Mouse (Mus musculus): ENCODE measurements around the gene Zfp74.

The Zfp74 gene

DNA sequence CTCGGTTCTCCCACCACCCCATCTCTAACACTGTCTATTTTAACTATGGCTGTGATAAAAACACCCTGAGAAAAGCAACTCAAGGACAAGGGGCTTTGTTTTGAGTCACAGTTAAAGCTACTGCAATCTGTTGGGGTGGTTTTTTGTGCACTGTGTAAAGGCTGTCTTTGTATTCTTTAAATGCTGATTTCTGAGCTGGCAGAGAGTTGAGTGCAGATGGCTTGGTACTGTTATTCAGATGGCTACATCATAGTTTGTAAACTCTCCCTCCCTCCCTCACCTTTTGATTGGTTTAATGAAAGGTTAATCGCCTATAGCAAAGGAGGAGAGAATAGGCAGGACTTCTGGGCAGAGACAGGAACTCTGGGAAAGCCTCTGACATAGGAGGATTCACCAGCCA lies 9.7 kb downstream of the Zfp74 start:
- no peak for DNase-seq (ENCODE audit: low read depth, low spot score)

DNA sequence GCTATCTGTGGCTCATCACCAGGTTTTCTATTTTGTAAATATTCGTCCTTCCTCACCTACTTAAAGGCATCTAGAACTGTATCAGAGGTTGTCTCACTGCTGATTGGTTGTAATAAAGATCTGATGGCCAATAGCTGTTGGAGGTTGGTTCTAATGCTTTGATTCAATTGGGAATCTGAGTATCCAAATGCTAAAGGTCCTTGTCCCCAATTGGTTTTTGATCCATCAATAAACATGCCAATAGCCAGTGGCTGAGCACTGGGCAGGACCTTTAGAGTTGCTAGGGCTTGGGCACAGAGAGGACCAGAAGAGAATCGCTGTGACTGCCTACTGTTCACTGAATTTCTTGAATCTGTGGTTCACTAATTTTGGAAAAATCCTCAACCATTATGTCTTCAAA lies 10.2 kb downstream of the Zfp74 start:
- no peak for DNase-seq (ENCODE audit: low read depth, low spot score)

DNA sequence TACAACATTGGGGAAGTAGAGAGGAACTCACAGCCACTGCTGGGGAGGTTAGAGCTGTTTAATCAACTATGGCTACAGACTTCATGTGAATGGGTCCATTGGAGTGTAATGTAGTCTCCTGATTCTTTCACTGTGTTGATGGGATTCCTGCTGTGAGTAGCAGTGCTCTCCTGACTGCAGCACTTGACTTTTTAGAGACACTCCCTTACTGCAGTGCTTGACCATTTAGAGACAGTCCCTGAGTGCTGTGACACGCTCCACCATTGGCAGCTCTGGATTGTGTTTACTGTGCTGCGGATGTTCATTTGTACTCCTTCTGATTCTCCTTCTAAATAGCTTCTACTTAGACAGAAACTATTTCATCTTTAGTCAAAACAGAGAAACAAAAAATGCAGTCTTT lies 11.1 kb downstream of the Zfp74 start:
- no peak for DNase-seq (ENCODE audit: low read depth, low spot score)

DNA sequence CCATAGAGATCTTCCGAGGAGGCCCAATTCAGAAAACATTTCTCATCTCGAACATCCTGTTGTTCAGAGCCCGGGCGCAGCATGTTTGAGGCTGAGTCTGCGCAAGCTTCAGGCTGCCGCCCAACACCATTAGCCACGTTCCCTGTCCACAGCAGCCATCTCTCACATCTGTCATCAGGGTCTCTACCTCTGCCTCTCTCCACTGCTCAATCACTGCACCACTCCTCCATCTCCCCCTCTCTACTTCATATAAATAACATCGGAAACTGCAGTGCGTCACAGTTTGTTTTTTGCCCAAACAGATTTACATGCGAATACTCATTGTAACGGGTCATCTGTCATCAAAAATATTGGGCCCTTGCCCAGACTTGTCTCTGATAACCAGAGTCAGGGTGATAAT lies 12.9 kb downstream of the Zfp74 start:
- DNase-seq (ENCODE audit: low read depth, low spot score) = no peak

DNA sequence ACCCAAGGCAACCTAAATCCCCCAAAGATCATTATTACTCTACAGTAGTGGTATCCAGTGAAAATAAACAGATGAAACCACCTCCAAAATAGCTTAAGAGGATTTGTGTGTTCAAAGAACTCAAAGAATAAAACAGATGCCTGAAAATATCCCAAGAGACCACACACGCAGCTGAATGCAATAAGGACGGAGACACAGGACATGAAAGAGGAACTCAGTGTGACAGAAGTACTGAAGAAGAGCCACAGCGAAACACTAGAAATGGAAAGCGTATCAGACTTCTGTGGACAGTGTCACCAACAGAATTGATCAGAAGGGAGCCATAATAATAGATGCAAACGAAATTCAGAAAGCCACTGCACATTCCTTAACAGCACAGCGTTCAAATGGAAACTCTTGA lies 15.0 kb downstream of the Zfp74 start:
- DNase-seq (ENCODE audit: low read depth, low spot score) = no peak

DNA sequence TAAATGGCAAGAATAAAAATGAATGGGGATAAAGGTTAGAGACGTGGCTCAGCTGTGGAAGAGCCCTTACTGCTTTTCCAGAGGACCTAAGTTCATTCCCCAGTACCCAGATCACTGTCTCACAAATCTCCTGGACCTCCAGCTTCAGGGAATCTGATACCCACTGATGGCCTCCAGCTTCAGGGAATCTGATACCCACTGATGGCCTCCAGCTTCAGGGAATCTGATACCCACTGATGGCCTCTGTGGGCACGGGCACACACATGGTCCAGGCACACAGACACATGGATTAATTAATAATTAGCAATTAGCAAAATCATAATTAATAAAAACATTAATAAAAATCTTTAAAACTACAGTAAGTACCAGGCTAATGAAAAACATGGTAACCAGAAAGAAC lies 31.1 kb downstream of the Zfp74 start:
- no peak for DNase-seq (ENCODE audit: low read depth, low spot score)

DNA sequence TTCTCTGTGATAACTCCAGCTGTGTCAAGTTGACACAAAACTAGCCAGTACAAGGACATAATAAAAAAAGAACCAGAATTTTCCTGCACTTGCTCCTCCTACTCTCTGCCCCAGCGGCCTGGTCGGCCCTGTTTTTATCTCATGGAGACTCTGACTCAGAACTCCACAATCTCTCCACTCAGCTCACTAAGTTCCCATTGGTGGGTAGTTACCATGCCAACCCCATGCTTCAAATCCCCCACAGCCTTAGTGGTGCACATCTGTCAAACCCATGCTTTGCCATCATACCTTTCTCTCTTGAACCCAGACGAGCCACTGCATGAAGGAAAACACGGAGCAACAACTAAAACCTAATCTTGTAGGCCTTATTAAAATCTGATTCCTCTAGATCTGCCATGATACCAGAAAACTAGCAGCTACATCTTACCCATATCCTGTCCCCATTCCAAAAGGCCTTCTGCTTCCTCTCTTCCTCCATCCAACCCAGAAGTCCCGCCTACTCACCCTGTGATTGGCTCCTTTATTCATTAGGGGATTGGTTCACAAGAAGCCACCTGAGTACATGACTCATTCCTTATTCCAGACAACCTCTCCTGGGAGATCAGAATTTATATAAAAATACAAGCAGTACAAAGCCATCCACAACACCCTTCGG lies 32.3 kb downstream of the Zfp74 start:
- DNase-seq (ENCODE audit: low read depth, low spot score) = no peak

DNA sequence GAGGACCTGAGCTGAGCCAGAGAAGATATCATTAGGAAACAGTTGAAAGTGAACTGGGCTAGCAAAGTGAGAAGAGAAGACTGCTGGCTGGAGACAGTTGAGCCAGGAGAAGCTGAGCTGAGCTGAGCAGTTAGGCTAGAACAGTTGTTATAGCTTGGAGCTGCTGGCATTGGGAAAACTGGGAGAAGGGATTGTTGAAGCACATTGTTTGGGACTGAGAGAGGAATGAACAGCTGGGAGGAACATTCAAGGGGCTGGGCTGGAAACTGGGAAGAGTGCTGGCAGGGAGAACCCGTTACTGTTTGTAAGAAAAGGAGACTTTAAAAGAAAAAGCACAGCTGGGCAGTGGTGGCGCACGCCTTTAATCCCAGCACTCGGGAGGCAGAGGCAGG lies 35.8 kb downstream of the Zfp74 start:
- DNase-seq (ENCODE audit: low read depth, low spot score) = no peak

DNA sequence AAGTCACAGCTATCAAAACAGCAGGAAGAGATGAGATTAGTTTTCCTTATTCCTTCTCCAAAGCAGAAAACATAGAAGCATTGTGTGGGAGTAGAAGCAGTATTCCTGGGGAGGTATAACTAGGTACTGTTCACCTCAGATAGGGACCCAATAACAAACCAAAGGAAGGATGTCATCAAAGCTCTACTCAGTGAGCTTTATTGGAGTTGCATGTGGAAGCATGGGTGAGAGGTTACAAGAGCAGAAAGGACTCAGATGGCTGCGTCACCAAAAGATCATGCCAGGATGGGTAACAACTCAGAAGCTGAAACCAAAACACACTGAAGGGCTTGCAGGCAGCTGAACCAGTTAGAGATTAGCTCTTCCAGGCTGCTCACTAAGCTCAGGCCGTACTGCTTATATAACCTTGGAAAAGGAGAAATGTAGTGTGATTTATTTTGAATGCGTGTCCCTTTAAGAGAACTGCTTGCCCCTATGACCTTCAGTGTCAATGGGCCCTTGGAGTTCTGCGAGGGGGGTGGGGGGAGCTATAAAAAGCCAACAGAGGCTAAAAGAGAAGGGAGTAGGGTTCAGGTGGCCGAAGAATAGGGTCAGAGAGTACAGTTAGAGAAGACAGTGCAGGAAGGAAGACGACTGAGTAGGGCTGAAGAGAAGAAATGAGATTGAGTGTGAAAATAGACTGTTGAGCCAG lies 36.4 kb downstream of the Zfp74 start:
- DNase-seq (ENCODE audit: low read depth, low spot score) = no peak

DNA sequence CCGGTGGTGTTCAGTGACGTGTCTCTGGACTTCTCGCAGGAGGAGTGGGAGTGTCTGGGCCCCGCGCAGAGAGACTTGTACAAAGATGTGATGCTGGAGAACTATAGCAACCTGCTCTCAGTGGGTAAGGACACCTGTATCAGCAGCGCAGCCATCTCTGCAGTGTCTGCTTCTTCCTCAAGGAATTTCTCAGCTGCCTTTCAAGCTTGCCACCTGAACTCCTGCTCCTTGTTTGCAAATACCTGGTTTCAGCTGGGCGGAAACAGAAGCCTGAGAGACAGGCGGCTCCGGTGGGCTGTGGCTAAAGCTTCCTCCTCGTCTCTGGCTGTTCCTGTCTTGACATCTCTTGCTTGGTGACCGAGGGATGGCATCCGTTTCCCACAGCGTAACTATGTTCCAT lies 41.7 kb downstream of the Zfp74 start:
- no peak for DNase-seq (ENCODE audit: low read depth, low spot score)

DNA sequence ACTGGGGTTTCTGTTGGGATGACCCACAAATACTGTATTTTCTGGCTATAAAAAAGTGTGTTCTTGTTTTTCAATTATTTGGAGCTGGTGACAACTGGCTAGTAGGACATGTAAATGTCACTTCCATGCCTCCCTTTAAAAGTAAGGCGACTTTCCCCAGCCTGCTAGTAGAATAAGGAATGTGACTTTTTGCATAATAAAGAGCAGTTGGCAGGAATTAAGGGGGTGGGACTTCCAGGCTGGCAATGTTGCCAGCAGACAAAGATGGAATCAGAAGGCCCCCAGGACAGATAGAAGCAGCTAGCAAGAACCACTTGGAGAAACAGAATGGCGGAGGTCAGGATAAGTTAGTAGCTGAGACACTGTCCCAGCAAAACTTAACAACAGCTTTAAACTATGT lies 43.6 kb downstream of the Zfp74 start:
- no peak for DNase-seq (ENCODE audit: low read depth, low spot score)

DNA sequence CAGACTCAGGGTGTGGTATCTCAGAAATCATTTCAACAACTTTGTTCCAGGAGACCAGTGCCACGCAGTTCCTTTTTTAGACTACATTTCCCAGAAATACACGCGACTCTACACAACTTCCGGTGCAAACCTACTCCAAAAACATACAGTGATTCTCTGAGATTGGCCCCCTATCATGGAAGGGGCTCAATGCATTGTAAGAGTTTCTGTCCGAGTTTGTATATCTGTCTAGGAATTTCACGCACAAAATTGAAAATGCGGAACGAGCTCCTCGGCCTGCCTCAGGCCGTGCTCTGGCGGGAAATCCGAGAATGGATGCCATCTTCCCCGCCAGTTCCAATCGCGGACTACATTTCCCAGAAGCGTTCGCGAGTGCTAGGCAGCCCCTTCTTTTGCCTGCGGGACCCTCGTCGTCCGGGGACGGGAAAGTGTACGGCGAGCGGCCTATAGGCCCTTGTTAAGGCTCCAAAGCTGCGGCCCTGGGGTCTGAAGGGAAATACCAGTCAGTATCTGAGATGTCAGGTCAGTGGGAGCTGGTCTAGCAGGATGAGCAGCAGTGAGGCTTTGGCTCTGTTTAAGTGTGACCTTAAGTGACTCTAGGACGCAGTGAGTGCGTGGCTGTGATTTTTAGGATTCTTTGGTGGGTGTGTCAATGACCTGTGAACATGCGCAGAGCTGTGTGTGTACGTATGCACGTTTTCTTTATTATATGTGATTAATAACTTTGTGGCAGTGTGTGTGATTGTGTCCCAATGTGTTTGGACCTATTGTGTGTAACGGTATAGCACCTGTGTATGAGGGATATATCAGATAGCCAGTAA lies 45.5 kb downstream of the Zfp74 start, which contains the start of gene Zfp383:
TSS of gene Zfp383 (plus strand) at position 94 of the 821 bp plus-strand sequence.
- DNase-seq (ENCODE audit: low read depth, low spot score) = peak; percentile 21

DNA sequence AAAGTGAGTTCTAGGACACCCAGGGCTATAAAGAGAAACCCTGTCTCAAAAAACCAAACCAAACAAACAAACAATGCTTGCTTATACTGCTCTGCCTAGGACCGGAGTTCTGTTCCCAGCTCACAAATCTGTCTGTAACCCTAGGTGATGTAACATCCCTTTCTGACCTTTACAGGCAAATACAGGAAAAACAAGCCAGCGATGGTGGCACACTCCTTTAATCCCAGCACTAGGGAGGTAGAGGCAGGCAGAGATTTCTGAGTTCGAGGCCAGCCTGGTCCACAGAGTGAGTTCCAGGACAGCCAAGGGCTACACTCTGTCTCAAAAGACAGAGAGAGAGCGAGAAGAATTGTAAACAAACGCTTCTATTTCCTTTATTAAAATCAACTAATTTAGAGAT lies 46.7 kb downstream of the Zfp74 start:
- no peak for DNase-seq (ENCODE audit: low read depth, low spot score)

DNA sequence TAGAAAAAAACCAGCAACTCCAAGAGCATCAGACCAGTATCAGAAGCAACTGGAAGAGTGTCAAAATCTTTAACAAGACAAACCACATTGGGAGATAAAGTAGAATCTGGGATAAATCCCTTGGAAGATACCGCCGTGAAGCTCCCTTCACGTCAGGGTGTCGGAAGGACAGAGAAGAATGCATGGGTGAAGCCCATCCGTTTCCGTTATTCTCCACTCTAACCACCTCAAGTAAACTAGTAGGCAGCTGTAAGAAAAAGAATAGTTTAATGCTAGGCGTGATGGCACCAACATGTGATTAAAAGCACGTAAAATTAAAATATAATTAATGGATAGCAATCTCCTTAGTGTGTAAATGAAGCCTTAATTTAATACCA lies 47.2 kb downstream of the Zfp74 start:
- peak; percentile 1 for DNase-seq (ENCODE audit: low read depth, low spot score)

DNA sequence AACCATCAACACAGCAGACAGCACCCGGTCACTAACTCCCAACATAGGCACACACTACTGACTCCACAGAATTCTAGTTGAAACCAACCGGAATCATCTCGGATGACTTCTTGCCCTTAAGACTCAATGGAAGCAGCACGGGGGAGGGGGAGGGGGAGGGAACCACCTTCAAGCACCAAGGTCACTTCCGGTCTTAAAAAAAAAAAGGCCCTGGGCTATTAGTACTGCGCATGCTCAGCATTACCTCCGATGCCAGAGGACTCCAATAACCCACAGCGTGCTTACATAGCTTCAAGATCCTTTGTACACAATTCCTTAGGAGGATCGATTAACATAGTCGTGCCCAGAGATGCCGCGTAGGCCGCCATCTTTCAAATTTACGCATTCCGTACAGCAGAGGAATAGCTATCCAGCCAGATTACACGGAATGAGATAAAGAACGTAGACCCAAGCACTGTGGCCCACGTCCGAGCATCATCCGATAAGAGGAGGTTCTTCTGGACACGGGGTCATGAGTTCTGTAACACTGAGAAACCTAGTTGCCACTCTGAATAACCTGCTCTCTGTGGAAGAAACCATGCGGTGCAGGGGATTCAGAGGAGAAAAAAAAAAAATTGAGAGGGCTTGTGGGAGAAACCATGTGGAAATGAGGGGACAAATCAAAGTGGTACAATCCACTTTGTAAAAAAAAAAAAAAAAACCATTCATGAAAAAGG lies 47.8 kb downstream of the Zfp74 start, which contains the start of gene Zfp27:
TSS of gene Zfp27 (minus strand) at position 607 of the 716 bp plus-strand sequence.
- DNase-seq (ENCODE audit: low read depth, low spot score) = peak; percentile 40

DNA sequence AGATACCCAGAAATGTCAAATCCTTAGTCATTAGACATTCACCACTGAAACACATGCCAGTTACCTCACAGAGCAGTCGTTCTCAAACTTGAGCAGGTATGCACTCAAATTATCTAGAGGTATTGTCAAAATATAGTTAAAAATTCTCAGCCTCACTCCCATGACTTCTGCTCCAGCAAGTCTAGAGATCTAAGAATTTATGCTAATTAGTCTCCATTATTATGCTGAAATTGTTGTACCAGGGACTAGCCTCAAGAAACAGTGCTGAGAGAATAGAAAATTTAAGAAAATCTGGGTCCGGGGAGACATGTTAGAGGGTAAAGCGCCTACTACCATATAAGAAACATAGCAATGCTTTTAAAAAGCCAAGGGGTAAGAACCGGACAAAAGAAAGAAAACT lies 49.8 kb downstream of the Zfp74 start:
- DNase-seq (ENCODE audit: low read depth, low spot score) = no peak

DNA sequence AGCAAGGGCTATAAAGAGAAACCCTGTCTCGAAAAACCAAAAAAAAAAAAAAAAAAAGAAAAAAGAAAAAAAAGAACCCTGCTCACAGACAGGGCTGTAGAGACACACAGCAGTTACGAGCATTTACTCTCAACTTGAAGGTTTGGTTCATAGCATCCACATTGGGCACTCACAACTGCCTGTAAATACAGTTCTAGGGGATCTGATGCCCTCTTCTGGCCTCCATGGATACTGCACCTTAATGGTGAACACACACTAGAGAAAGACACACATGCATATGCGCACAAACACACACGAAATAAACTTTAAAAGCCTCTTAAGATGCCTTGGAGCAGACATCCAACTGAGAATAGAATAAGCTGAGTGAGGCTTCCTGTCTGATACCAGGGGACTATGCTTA lies 55.5 kb downstream of the Zfp74 start:
- no peak for DNase-seq (ENCODE audit: low read depth, low spot score)

DNA sequence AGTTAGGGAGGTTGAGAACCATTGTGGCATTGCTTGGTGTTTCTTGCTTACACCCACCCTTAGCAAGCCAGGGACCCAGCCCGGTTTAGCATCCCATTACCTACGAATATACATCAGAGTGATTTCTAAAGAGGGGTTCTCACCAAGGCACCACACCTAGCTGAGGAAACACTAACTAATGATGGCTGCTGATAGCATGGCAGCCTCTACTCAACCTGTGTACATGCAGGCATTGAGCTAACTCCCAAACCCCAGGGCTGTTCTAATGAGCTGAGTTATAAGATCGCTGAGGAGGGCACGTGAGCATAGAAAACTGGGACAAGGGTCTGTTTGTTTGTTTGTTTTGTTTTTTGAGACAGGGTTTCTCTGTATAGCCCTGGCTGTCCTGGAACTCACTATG lies 61.1 kb downstream of the Zfp74 start:
- no peak for DNase-seq (ENCODE audit: low read depth, low spot score)

DNA sequence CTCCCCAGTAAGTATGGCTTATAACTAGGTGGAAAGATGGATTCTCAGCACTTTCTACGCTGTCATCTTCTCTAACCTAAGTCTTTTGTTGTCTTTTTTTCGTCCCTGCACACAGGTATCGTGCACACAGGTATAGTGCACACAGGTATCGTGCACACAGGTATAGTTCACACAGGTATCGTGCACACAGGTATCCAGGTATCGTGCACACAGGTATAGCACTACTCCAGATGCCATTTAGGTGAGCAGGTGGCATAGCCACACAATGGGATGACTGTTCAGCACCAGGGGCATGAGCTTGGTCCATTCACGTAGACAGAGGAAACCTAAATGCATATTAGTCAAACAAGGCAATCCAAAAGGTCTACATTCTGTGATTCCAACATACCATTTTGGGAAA lies 63.4 kb downstream of the Zfp74 start:
- DNase-seq (ENCODE audit: low read depth, low spot score) = no peak

DNA sequence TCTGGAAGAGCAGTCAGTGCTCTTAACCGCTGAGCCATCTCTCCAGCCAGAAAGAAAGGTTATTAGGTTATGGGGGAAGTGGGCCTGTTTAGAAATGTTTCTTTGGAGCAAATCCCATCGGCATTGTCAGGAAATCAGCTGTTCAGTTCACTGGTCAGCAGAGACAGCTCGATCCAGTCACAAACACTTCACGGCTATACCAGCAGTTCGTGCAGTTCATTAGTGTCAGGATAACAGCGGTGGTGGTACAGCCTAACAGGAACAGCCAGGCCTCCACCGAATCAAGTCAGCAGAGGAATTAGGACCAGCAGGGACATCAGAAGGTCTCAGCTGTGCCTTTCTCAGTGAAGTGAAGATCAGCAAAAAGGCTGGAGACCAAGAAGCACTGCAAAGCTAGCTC lies 73.0 kb downstream of the Zfp74 start:
- no peak for DNase-seq (ENCODE audit: low read depth, low spot score)
